Mouse (Mus musculus) embryonic stem cell, embryonic (primary cell): Measurements from ENCODE around the gene Ddah2.

Source experiments
- CTCF ChIA-PET, 4 experiments: fragments of 300-600 bp in 2 of 4; fragments of 350-600 bp in 2 of 4; sonication (Branson Sonifier 250); formaldehyde crosslinking; loops; one replicate each; lab custom pipeline; 2022; ENCODE audit warnings: inconsistent platforms in 2 of 4; lab: Charles Lee
- POLR2A ChIA-PET, 4 experiments: fragments of 300-600 bp in 2 of 4; fragments of 350-600 bp in 2 of 4; sonication (Branson Sonifier 250); formaldehyde crosslinking; loops; one replicate each; lab custom pipeline; 2022; ENCODE audit warnings: antibody characterized with exemption in 4 of 4, inconsistent platforms in 1 of 4; lab: Charles Lee

Gene Ddah2

GRCm38 (mm10) chr17:35055691-35056495, 2.9 kb upstream of the Ddah2 start:
- POLR2A ChIA-PET, result interaction anchor here in 3 of 4 experiments (0.6 to 1.2 kb wide), 5 partner anchors 9 to 76 kb away, joined by 3 to 8 read pairs (median 3); partner anchors contain the start of gene Msh5 (in 1 of the 3)
- CTCF ChIA-PET, result interaction anchor here in 1 of 4 experiments (0.5 kb wide), 1 partner anchor 89 kb away, joined by 7 read pairs; no protein-coding TSS in a partner anchor

GRCm38 (mm10) chr17:35057090-35057489, 1.7 kb upstream of the Ddah2 start:
- ChIA-PET POLR2A (interaction anchor here in 1 of 4 experiments (0.7 kb wide), 1 partner anchor 28 kb away, joined by 3 read pairs; no protein-coding TSS in a partner anchor), CTCF (no interaction called here)

GRCm38 (mm10) chr17:35058316-35058715, 519 bp upstream of the Ddah2 start:
- POLR2A ChIA-PET, result interaction anchor here in 3 of 4 experiments (0.6 to 5.6 kb wide), 46 partner anchors 10 to 327 kb away, joined by 3 to 105 read pairs (median 5); partner anchors contain the start of genes Ddx39b (in 3 of the 3), Msh5 (in 3 of the 3), Clic1 (in 2 of the 3) and D17H6S53E (in 2 of the 3)

DNA sequence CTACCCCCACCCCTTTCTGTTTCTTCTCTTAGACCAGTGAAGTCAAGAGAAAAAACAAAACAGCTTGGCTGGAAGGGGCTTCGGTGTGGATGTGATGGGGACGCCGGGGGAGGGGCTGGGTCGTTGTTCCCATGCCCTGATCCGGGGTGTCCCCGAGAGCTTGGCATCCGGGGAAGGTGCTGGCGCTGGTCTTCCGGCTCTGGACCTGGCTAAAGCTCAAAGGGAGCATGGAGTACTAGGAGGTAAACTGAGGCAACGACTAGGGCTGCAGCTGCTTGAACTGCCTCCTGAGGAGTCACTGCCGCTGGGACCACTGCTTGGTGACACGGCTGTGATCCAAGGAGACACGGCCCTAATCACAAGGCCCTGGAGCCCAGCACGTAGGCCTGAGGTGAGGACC, 1.2 kb downstream of the Ddah2 start:
- CTCF ChIA-PET, result interaction anchor here in 3 of 4 experiments (0.8 to 2.5 kb wide), 13 partner anchors 10 to 114 kb away, joined by 3 to 13 read pairs (median 5); partner anchors contain the start of genes Msh5 (in 2 of the 3) and Clic1 (in 1 of the 3)

More at GRCm38 (mm10) chr17:35058316-35058715, 519 bp upstream of the Ddah2 start:
- CTCF ChIA-PET, result interaction anchor here (0.5 to 2.5 kb wide), 14 partner anchors 12 to 729 kb away, joined by 3 to 13 read pairs (median 4); partner anchors contain the start of genes Abhd16a (in 1 of the 4), Csnk2b (in 1 of the 4), Gpank1 (in 1 of the 4) and Msh5 (in 1 of the 4)

DNA sequence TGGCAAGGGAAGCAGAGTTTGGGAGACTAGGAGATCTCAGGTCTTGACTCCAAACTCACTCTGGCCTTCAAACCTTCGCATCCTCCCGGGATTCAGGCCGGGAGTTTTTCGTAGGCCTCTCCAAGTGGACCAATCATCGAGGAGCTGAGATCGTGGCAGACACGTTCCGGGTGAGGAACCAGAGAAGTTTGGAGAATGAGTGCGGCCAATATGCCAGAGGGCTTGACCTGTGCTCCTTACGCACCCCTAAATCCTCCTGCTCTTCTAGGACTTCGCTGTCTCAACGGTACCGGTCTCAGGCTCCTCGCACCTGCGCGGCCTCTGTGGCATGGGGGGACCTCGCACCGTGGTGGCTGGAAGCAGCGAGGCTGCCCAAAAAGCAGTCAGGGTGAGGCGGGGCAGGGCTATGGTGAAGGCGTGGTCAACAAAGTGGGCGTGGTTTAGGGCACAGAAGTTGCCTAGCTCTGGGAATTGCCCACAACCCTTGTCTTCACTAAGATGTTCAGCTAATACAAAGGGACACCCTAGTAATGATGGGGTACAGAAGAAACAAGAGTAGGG, 2.0 kb downstream of the Ddah2 start:
- ChIA-PET POLR2A (interaction anchor here in 3 of 4 experiments (0.6 to 5.6 kb wide), 29 partner anchors 9 to 187 kb away, joined by 3 to 105 read pairs (median 5); partner anchors contain the start of genes Msh5 (in 3 of the 3), Clic1 (in 2 of the 3), Ly6g6e (in 2 of the 3) and Csnk2b (in 1 of the 3)), CTCF (interaction anchor here in 2 of 4 experiments (0.8 to 1.6 kb wide), 9 partner anchors 9 to 108 kb away, joined by 3 to 6 read pairs (median 4); partner anchors contain the start of gene Msh5 (in 1 of the 2))

More for the DNA sequence above, 1.2 kb downstream of the Ddah2 start:
- POLR2A ChIA-PET, result interaction anchor here in 3 of 4 experiments (0.5 to 5.6 kb wide), 52 partner anchors 9 to 413 kb away, joined by 3 to 105 read pairs (median 5); partner anchors contain the start of genes Clic1 (in 3 of the 3), Msh5 (in 3 of the 3), Ddx39b (in 2 of the 3) and Ly6g6e (in 2 of the 3)

DNA sequence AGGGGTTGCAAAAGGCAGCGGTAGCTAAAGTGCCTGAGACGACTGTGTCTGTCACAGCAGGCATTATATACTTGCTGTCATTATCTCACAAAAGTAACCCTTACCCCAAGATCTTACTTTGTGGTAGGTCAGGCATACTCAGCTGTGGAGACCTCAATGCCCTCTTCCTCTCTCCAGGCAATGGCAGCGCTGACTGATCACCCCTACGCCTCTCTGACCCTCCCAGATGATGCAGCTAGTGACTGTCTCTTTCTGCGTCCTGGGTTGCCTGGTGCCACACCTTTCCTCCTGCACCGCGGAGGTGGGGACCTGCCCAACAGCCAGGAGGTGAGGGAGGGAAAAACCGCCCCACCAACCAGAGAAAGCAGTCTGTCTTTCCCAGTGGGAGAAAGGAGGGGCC, 2.5 kb downstream of the Ddah2 start:
- ChIA-PET CTCF (interaction anchor here in 1 of 4 experiments (0.8 to 1.6 kb wide), 5 partner anchors 9 to 109 kb away, joined by 3 to 5 read pairs (median 4); no protein-coding TSS in a partner anchor), POLR2A (interaction anchor here (0.6 to 5.6 kb wide), 32 partner anchors 10 to 186 kb away, joined by 3 to 105 read pairs (median 4); partner anchors contain the start of genes Msh5 (in 3 of the 4), Clic1 (in 2 of the 4), Ddx39b (in 2 of the 4) and Ly6g6e (in 2 of the 4))

- POLR2A ChIA-PET, result interaction anchor here in 2 of 4 experiments (0.5 to 5.6 kb wide), 20 partner anchors 10 to 188 kb away, joined by 3 to 82 read pairs (median 4); partner anchors contain the start of genes Clic1 (in 2 of the 2), Ly6g6e (in 2 of the 2), Msh5 (in 1 of the 2) and Sapcd1 (in 1 of the 2)
- CTCF ChIA-PET, result interaction anchor here in 2 of 4 experiments (1.0 to 1.3 kb wide), 4 partner anchors 17 to 42 kb away, joined by 3 to 5 read pairs (median 4); partner anchors contain the start of genes Abhd16a (in 1 of the 2) and Msh5 (in 1 of the 2)
Measured at GRCm38 (mm10) chr17:35063466-35063865, 4.6 kb downstream of the Ddah2 start.

DNA sequence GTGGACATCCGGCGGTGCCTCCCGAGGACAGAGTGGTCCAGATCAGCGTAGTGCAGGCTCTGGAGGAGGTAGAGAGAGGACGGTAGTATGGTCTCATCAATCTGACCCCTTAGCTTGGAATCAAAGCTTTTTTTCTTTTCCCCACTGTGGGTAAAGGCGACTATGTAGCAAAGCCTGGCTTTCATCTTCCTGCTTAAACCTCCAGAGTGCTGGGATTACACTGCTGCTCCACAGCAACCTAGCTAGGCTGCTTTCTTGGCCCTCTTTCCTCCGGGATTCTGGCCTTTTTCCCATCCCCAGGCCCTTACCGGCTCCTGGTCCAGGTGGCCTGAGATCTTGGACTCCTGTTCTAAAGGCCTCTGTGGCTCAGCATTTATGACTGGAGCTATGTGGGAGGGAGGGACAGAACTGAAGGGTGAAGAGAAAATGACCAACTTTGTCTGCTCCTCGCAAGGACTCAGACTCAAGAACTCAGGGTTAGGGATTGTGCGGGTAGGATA, 5.6 kb downstream of the Ddah2 start:
- CTCF ChIA-PET, result interaction anchor here in 3 of 4 experiments (0.9 to 1.3 kb wide), 8 partner anchors 10 to 104 kb away, joined by 3 to 5 read pairs (median 4); partner anchors contain the start of genes Abhd16a (in 1 of the 3) and Msh5 (in 1 of the 3)
- POLR2A ChIA-PET, result interaction anchor here in 3 of 4 experiments (0.6 to 2.0 kb wide), 22 partner anchors 9 to 187 kb away, joined by 3 to 16 read pairs (median 4); partner anchors contain the start of genes Ly6g6e (in 2 of the 3), Msh5 (in 2 of the 3), Clic1 (in 1 of the 3) and Ddx39b (in 1 of the 3)

GRCm38 (mm10) chr17:35064951-35065947, 6.4 kb downstream of the Ddah2 start, which contains the start of gene Ly6g6c:
Ly6g6c (plus strand) TSS chr17:35065388.
- POLR2A ChIA-PET, result interaction anchor here in 3 of 4 experiments (0.8 to 2.0 kb wide), 8 partner anchors 9 to 176 kb away, joined by 3 to 16 read pairs (median 6); partner anchors contain the start of genes Ly6g6e (in 2 of the 3), Clic1 (in 1 of the 3), Ddx39b (in 1 of the 3) and Msh5 (in 1 of the 3)
- CTCF ChIA-PET, result interaction anchor here in 3 of 4 experiments (0.6 to 1.2 kb wide), 5 partner anchors 9 to 104 kb away, joined by 3 to 4 read pairs (median 4); no protein-coding TSS in a partner anchor

DNA sequence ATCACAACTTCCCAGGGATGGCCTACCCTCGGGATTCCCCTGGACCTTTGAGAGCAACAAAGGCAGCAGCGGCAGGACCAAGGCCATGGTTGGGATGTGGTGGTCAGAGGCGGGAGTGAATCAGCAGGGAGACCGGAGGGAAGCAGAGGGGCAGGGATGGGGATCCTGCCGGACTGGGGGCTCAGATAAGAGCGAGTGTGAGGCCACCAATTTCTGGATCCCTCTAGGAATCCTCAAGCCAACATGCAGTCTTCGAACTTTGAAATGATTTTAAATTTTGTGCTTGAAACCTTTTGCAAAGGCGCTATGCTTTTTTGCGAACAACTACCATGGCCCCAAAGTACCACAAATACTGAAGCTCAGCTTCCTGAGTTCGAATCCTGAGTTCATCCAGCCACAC, 7.2 kb downstream of the Ddah2 start, which contains the start of gene Mpig6b:
Gene Mpig6b, minus strand, starts transcription at position 101 of the 400 bp plus-strand sequence.
- POLR2A ChIA-PET, result interaction anchor here in 3 of 4 experiments (0.8 to 1.4 kb wide), 3 partner anchors 8 to 19 kb away, joined by 3 to 5 read pairs (median 4); partner anchors contain the start of genes Ly6g6e (in 1 of the 3) and Msh5 (in 1 of the 3)

GRCm38 (mm10) chr17:35068213-35068914, 9.5 kb downstream of the Ddah2 start:
- POLR2A ChIA-PET, result interaction anchor here in 3 of 4 experiments (0.6 to 2.2 kb wide), 4 partner anchors 9 to 122 kb away, joined by 3 to 5 read pairs (median 3); partner anchors contain the start of gene Ddah2 (in 1 of the 3)
- CTCF ChIA-PET, result no interaction called here

More for the DNA sequence above, 7.2 kb downstream of the Ddah2 start, which contains the start of gene Mpig6b:
- CTCF ChIA-PET, result interaction anchor here in 1 of 4 experiments (0.6 kb wide), 1 partner anchor 116 kb away, joined by 3 read pairs; no protein-coding TSS in a partner anchor

GRCm38 (mm10) chr17:35070556-35071229, 11.9 kb downstream of the Ddah2 start:
- ChIA-PET CTCF (interaction anchor here in 2 of 4 experiments (0.7 to 1.1 kb wide), 2 partner anchors 11 to 165 kb away, joined by 3 to 4 read pairs; no protein-coding TSS in a partner anchor), POLR2A (interaction anchor here in 3 of 4 experiments (0.6 to 2.7 kb wide), 9 partner anchors 10 to 450 kb away, joined by 3 to 20 read pairs (median 4); partner anchors contain the start of genes Ddah2 (in 1 of the 3) and Vars (in 1 of the 3))

DNA sequence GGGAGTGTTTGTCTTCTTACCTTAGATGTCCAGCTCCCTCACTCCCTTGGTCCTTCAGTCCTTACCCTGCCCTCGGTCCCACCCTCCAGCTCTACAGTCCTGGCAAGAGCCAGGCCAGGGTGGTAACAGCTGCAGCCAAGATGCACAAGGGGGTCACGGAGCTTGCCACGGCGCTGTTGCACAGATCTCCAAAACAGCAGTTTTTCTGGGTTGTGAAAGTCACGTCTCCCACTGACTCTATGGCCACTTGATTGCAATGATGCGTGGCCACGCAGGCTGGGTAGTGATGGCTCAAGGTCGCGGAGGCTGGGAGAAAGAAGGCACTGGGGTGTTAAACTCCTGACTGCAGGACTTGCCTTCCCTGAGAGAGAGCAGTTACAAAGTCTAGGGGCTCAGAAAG, 12.6 kb downstream of the Ddah2 start:
- ChIA-PET POLR2A (interaction anchor here in 3 of 4 experiments (0.6 to 2.7 kb wide), 13 partner anchors 9 to 172 kb away, joined by 3 to 20 read pairs (median 3); partner anchors contain the start of genes Ddah2 (in 1 of the 3), Msh5 (in 1 of the 3) and Vars (in 1 of the 3)), CTCF (interaction anchor here in 1 of 4 experiments (0.7 to 1.1 kb wide), 3 partner anchors 9 to 23 kb away, joined by 3 to 4 read pairs (median 3); no protein-coding TSS in a partner anchor)
